Mouse (Mus musculus) lung, postnatal 4 days (tissue): Measurements from ENCODE around the gene Khk.

Source experiments
- DNase-seq, 2 experiments: peaks; one replicate each; pipeline ENCODE4 v3.0.0; 2021

Khk gene

GRCm38 (mm10) chr5:30944956-30945781 is 23.9 kb downstream of the Khk start, which contains the start of gene Cgref1:
Gene Cgref1 (minus strand): TSS chr5:30945591.
- DNase-seq, result peak; percentile 72 to 77

GRCm38 (mm10) chr5:30948620-30949019 is 27.4 kb downstream of the Khk start:
- no peak for DNase-seq

GRCm38 (mm10) chr5:30949654-30950326 is 28.6 kb downstream of the Khk start:
- DNase-seq, result peak; percentile 95 to 96

GRCm38 (mm10) chr5:30950451-30950850 is 29.2 kb downstream of the Khk start:
- DNase-seq, result no peak

- no peak for DNase-seq
Measured at GRCm38 (mm10) chr5:30950922-30951321, 29.7 kb downstream of the Khk start.

GRCm38 (mm10) chr5:30951706-30952105 is 30.5 kb downstream of the Khk start:
- no peak for DNase-seq

- no peak for DNase-seq
Measured at GRCm38 (mm10) chr5:30952551-30952950, 31.3 kb downstream of the Khk start.

- DNase-seq, result no peak
Measured at GRCm38 (mm10) chr5:30954065-30954464, 32.8 kb downstream of the Khk start.

- DNase-seq, result no peak
Measured at GRCm38 (mm10) chr5:30954556-30954955, 33.3 kb downstream of the Khk start.

- no peak for DNase-seq
Measured at GRCm38 (mm10) chr5:30955751-30956150, 34.5 kb downstream of the Khk start.

GRCm38 (mm10) chr5:30957891-30958290 is 36.7 kb downstream of the Khk start:
- no peak for DNase-seq

- peak in 1 of 2 experiments; percentile 4 for DNase-seq
Measured at GRCm38 (mm10) chr5:30959198-30959854, 38.1 kb downstream of the Khk start.

- peak; percentile 99 for DNase-seq
Measured at GRCm38 (mm10) chr5:30959966-30960501, 38.8 kb downstream of the Khk start, which contains the start of gene Preb. Gene Preb (minus strand): TSS chr5:30960361.

GRCm38 (mm10) chr5:30960814-30961213 is 39.6 kb downstream of the Khk start:
- no peak for DNase-seq

- DNase-seq, result peak in 1 of 2 experiments; percentile 29
Measured at GRCm38 (mm10) chr5:30961545-30962505, 40.6 kb downstream of the Khk start.

GRCm38 (mm10) chr5:30963916-30964315 is 42.7 kb downstream of the Khk start:
- DNase-seq, result no peak

- DNase-seq, result no peak
Measured at GRCm38 (mm10) chr5:30966189-30966588, 45.0 kb downstream of the Khk start.

GRCm38 (mm10) chr5:30968416-30968815 is 47.2 kb downstream of the Khk start, which contains the start of gene Tcf23:
Gene Tcf23 (plus strand): TSS chr5:30968662.
- peak; percentile 35 to 57 for DNase-seq

- DNase-seq, result no peak
Measured at GRCm38 (mm10) chr5:30969440-30969839, 48.2 kb downstream of the Khk start.

GRCm38 (mm10) chr5:30974870-30975656 is 53.8 kb downstream of the Khk start:
- peak in 1 of 2 experiments; percentile 44 for DNase-seq
